Mouse (Mus musculus): Measurements from ENCODE around the gene Ccdc152. TPM values are rescaled to one million over a fixed set of nuclear protein-coding genes. Genes with fewer than 3 reads are reported as not detected.

Gene Ccdc152
- polyA plus RNA-seq, 1 experiment from 2014 or later: not detected

DNA sequence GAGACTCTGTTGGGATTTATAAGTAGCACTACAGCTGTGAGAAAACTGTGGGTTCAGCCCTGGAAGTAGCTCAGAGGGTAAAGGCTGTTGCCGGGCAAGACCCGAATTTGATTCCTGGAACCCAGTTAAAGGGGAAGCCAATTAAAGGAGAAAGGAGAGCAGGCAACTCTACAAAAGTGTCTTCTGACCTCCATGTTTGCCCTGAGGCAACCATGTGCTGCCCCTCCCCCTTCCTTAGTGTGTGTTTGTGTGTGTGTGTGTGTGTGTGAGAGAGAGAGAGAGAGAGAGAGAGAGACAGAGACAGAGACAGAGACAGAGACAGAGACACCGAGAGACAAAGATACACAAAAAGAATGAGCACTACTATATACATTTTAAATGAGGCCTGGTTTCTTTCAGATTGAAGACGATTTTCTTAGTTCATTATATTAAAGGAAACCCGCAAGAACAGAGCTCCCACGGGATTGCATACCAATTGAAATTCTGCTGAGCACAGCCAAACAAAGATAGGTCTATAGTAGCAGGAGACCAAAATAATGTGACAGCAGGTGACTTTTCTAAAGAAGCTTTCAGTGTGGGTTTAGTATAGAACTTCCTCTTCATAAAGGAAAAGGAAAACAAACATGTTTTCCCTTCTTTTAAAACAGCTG is 33.2 kb downstream of the Ccdc152 start:
- Histone ChIP-seq H3K9ac (ENCODE audit: low read length) (no peak overlapping the region; the same call in 1 of the 2 replicates), H3K27me3 (ENCODE audit: control insufficient read depth, insufficient read depth, low read length) (no peaks in the 10 kb centered on the region), H3K9me3 (ENCODE audit: control insufficient read depth, low read length) (no peaks in the 10 kb centered on the region), H3K4me2 (ENCODE audit: low read depth) (peak overlapping the region; percentile 40; the same call in 1 of the 2 replicates), H3K27ac (ENCODE audit: low read depth, low read length) (0 out of 2 replicates have a peak overlapping the region, but pooled peaks have one; percentile 35), H3K4me3 (ENCODE audit: low read depth, low read length) (peak overlapping the region; percentile 19; the same call in 1 of the 2 replicates), H3K4me1 (ENCODE audit: control insufficient read depth, insufficient read depth, low read length) (no peaks in the 10 kb centered on the region), H3K36me3 (ENCODE audit: control insufficient read depth, insufficient read depth, low read length) (no peaks in the 10 kb centered on the region)
- 21% methylated on average over 6 of the region's 6 CpGs for WGBS
- no peak for DNase-seq (ENCODE audit: low spot score)
- ATAC-seq (ENCODE audit: insufficient read depth, low FRiP score, low TSS enrichment): peak; percentile 39; the same call in 1 of the 2 replicates

DNA sequence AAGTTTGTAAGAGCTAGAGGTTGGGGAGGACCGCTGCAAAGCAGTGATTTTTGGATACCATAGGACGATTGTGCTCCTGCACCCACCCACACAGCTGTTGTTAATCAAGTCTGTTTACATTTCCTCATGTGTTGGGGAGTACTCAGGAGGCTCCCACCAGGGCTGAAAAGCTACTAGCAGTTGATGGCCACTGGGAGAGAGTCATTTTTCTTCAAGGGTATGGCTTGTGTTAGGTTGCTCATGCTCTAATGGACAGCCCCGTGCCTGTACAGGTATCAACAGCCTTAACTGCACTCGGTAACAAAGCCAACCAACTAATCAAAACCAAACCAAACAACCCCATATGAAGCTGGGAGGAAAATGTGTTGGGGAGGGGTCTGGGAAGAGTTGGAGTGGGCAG is 33.8 kb downstream of the Ccdc152 start:
- H3K27ac ChIP-seq (ENCODE audit: low read depth, low read length): no peak overlapping the region
- H3K9me3 ChIP-seq (ENCODE audit: control insufficient read depth, low read length): no peaks in the 10 kb centered on the region
- ATAC-seq (ENCODE audit: insufficient read depth, low FRiP score, low TSS enrichment) (no peak), DNase-seq (ENCODE audit: low spot score) (peak; percentile 23)
- H3K36me3 ChIP-seq (ENCODE audit: control insufficient read depth, insufficient read depth, low read length): no peaks in the 10 kb centered on the region
- no peak overlapping the region for H3K4me2 ChIP-seq (ENCODE audit: low read depth)
- H3K9ac ChIP-seq (ENCODE audit: low read length): no peak overlapping the region
- H3K4me3 ChIP-seq (ENCODE audit: low read depth, low read length): no peak overlapping the region
- no peaks in the 10 kb centered on the region for H3K4me1 ChIP-seq (ENCODE audit: control insufficient read depth, insufficient read depth, low read length)
- WGBS: 59% methylated on average over 4 of the region's 4 CpGs
- H3K27me3 ChIP-seq (ENCODE audit: control insufficient read depth, insufficient read depth, low read length): no peaks in the 10 kb centered on the region

DNA sequence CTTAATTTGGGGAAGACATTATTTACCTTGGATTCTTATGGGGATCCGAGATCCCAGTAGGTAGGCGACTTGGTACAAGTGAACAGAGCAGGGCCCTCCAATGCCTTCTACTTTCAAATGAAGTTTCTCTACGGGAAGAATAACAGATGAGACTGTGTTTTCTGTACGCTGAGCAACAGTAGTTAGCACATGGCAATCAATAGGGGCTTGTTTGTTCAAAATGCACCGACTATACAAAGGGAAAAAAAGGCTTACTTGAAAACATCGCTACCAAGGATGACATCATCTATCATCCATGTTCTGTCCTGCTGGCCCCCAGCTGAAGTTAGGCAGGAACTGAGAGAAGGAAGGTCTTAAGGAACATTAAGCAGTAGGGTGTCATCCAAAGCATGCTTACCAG is 35.1 kb downstream of the Ccdc152 start, which contains the start of gene Selenop:
Selenop (plus strand) TSS at position 301 of the 400 bp plus-strand sequence.
- Histone ChIP-seq H3K9me3 (ENCODE audit: control insufficient read depth, low read length) (no peaks in the 10 kb centered on the region), H3K27me3 (ENCODE audit: control insufficient read depth, insufficient read depth, low read length) (no peaks in the 10 kb centered on the region), H3K4me3 (ENCODE audit: low read depth, low read length) (no peak within 1 kb of the TSS), H3K9ac (ENCODE audit: low read length) (no peak within 1 kb of the TSS), H3K4me1 (ENCODE audit: control insufficient read depth, insufficient read depth, low read length) (no peaks in the 10 kb centered on the region), H3K4me2 (ENCODE audit: low read depth) (no peak within 1 kb of the TSS), H3K27ac (ENCODE audit: low read depth, low read length) (no peak within 1 kb of the TSS), H3K36me3 (ENCODE audit: control insufficient read depth, insufficient read depth, low read length) (no peaks in the 10 kb centered on the region)
- 83% methylated on average over 6 of the region's 6 CpGs for WGBS
- ATAC-seq (ENCODE audit: insufficient read depth, low FRiP score, low TSS enrichment) (no peak), DNase-seq (ENCODE audit: low spot score) (no peak)

GRCm38 (mm10) chr15:3264828-3265227 is 38.5 kb downstream of the Ccdc152 start:
- Histone ChIP-seq H3K9ac (ENCODE audit: low read length) (no peak overlapping the region), H3K9me3 (ENCODE audit: control insufficient read depth, low read length) (no peaks in the 10 kb centered on the region), H3K27ac (ENCODE audit: low read depth, low read length) (no peak overlapping the region), H3K4me3 (ENCODE audit: low read depth, low read length) (no peak overlapping the region), H3K4me1 (ENCODE audit: control insufficient read depth, insufficient read depth, low read length) (no peaks in the 10 kb centered on the region), H3K4me2 (ENCODE audit: low read depth) (no peak overlapping the region), H3K36me3 (ENCODE audit: control insufficient read depth, insufficient read depth, low read length) (no peaks in the 10 kb centered on the region), H3K27me3 (ENCODE audit: control insufficient read depth, insufficient read depth, low read length) (no peaks in the 10 kb centered on the region)
- ATAC-seq (ENCODE audit: insufficient read depth, low FRiP score, low TSS enrichment) (no peak), DNase-seq (ENCODE audit: low spot score) (no peak)
- 90% methylated on average over 1 of the region's 1 CpGs for WGBS

GRCm38 (mm10) chr15:3264293-3264692 is 39.0 kb downstream of the Ccdc152 start:
- H3K4me1 ChIP-seq (ENCODE audit: control insufficient read depth, insufficient read depth, low read length): no peaks in the 10 kb centered on the region
- DNase-seq (ENCODE audit: low spot score): no peak
- no peak overlapping the region for H3K4me3 ChIP-seq (ENCODE audit: low read depth, low read length)
- no peak overlapping the region for H3K4me2 ChIP-seq (ENCODE audit: low read depth)
- no peaks in the 10 kb centered on the region for H3K9me3 ChIP-seq (ENCODE audit: control insufficient read depth, low read length)
- no peaks in the 10 kb centered on the region for H3K36me3 ChIP-seq (ENCODE audit: control insufficient read depth, insufficient read depth, low read length)
- ATAC-seq (ENCODE audit: insufficient read depth, low FRiP score, low TSS enrichment): no peak
- no peak overlapping the region for H3K9ac ChIP-seq (ENCODE audit: low read length)
- H3K27me3 ChIP-seq (ENCODE audit: control insufficient read depth, insufficient read depth, low read length): no peaks in the 10 kb centered on the region
- WGBS: 88% methylated on average over 4 of the region's 4 CpGs
- H3K27ac ChIP-seq (ENCODE audit: low read depth, low read length): no peak overlapping the region

- ATAC-seq (ENCODE audit: insufficient read depth, low FRiP score, low TSS enrichment): no peak
- H3K4me2 ChIP-seq (ENCODE audit: low read depth): no peak overlapping the region
These were observed 40.4 kb downstream of the Ccdc152 start for GRCm38 (mm10) chr15:3262883-3263282.

GRCm38 (mm10) chr15:3260309-3260708 is 43.0 kb downstream of the Ccdc152 start:
- no peaks in the 10 kb centered on the region for H3K27me3 ChIP-seq (ENCODE audit: control insufficient read depth, insufficient read depth, low read length)
- H3K4me1 ChIP-seq (ENCODE audit: control insufficient read depth, insufficient read depth, low read length): no peaks in the 10 kb centered on the region
- H3K36me3 ChIP-seq (ENCODE audit: control insufficient read depth, insufficient read depth, low read length): no peaks in the 10 kb centered on the region
- no peak overlapping the region for H3K4me2 ChIP-seq (ENCODE audit: low read depth)
- no peak overlapping the region for H3K9ac ChIP-seq (ENCODE audit: low read length)
- ATAC-seq (ENCODE audit: insufficient read depth, low FRiP score, low TSS enrichment) (no peak), DNase-seq (ENCODE audit: low spot score) (no peak)
- WGBS: 91% methylated on average over 4 of the region's 4 CpGs
- no peak overlapping the region for H3K27ac ChIP-seq (ENCODE audit: low read depth, low read length)
- H3K4me3 ChIP-seq (ENCODE audit: low read depth, low read length): no peak overlapping the region
- H3K9me3 ChIP-seq (ENCODE audit: control insufficient read depth, low read length): no peaks in the 10 kb centered on the region

More at GRCm38 (mm10) chr15:3262883-3263282, 40.4 kb downstream of the Ccdc152 start:
- Histone ChIP-seq H3K27ac (ENCODE audit: low read depth, low read length) (no peak overlapping the region), H3K4me1 (ENCODE audit: control insufficient read depth, insufficient read depth, low read length) (no peaks in the 10 kb centered on the region), H3K9me3 (ENCODE audit: control insufficient read depth, low read length) (no peaks in the 10 kb centered on the region), H3K27me3 (ENCODE audit: control insufficient read depth, insufficient read depth, low read length) (no peaks in the 10 kb centered on the region), H3K36me3 (ENCODE audit: control insufficient read depth, insufficient read depth, low read length) (no peaks in the 10 kb centered on the region), H3K9ac (ENCODE audit: low read length) (no peak overlapping the region), H3K4me3 (ENCODE audit: low read depth, low read length) (no peak overlapping the region)
- DNase-seq (ENCODE audit: low spot score): no peak
- WGBS: 81% methylated on average over 3 of the region's 3 CpGs

- Histone ChIP-seq H3K27ac (ENCODE audit: low read depth, low read length) (no peak overlapping the region), H3K4me1 (ENCODE audit: control insufficient read depth, insufficient read depth, low read length) (no peaks in the 10 kb centered on the region), H3K9me3 (ENCODE audit: control insufficient read depth, low read length) (no peaks in the 10 kb centered on the region), H3K4me3 (ENCODE audit: low read depth, low read length) (no peak overlapping the region), H3K27me3 (ENCODE audit: control insufficient read depth, insufficient read depth, low read length) (no peaks in the 10 kb centered on the region), H3K9ac (ENCODE audit: low read length) (no peak overlapping the region), H3K4me2 (ENCODE audit: low read depth) (no peak overlapping the region), H3K36me3 (ENCODE audit: control insufficient read depth, insufficient read depth, low read length) (no peaks in the 10 kb centered on the region)
- 70% methylated on average over 1 of the region's 1 CpGs for whole genome bisulfite sequencing
- no peak for ATAC-seq (ENCODE audit: insufficient read depth, low FRiP score, low TSS enrichment)
- no peak for DNase-seq (ENCODE audit: low spot score)
These were observed 44.3 kb downstream of the Ccdc152 start for GRCm38 (mm10) chr15:3259025-3259424.

GRCm38 (mm10) chr15:3251718-3252067 is 51.6 kb downstream of the Ccdc152 start:
- no peaks in the 10 kb centered on the region for H3K27me3 ChIP-seq (ENCODE audit: control insufficient read depth, insufficient read depth, low read length)
- H3K9me3 ChIP-seq (ENCODE audit: control insufficient read depth, low read length): no peaks in the 10 kb centered on the region
- H3K27ac ChIP-seq (ENCODE audit: low read depth, low read length): no peak overlapping the region
- no peaks in the 10 kb centered on the region for H3K36me3 ChIP-seq (ENCODE audit: control insufficient read depth, insufficient read depth, low read length)
- no peak overlapping the region for H3K4me3 ChIP-seq (ENCODE audit: low read depth, low read length)
- H3K4me1 ChIP-seq (ENCODE audit: control insufficient read depth, insufficient read depth, low read length): no peaks in the 10 kb centered on the region
- ATAC-seq (ENCODE audit: insufficient read depth, low FRiP score, low TSS enrichment) (no peak), DNase-seq (ENCODE audit: low spot score) (no peak)
- no peak overlapping the region for H3K9ac ChIP-seq (ENCODE audit: low read length)
- no peak overlapping the region for H3K4me2 ChIP-seq (ENCODE audit: low read depth)
